Mouse (Mus musculus): ENCODE data around the gene Mgat5b. TPM values are rescaled to one million over a fixed set of nuclear protein-coding genes. Genes with fewer than 3 reads are reported as not detected.
"Not testable (repeated sequence)": the region's sequence is repeated elsewhere in the genome, so short reads cannot be mapped to it uniquely, and the experiment has no call there.

The Mgat5b gene
- polyA plus RNA-seq, 1 experiment from 2014 or later: 6.6 TPM

- H3K9ac ChIP-seq (ENCODE audit: low read depth, low read length): no peak overlapping the region
- no peak overlapping the region for H3K4me2 ChIP-seq (replicated peaks; ENCODE audit: low read depth, low read length)
- peaks cover 4% of the 10 kb centered on the region; the same call in 1 of the 2 replicates for H3K4me1 ChIP-seq (replicated peaks; ENCODE audit: control insufficient read depth, insufficient read depth, low read length)
- no peak overlapping the region for H3K4me3 ChIP-seq (ENCODE audit: low read depth, low read length)
- DNase-seq (ENCODE audit: low spot score) (no peak), ATAC-seq (ENCODE audit: low FRiP score) (no peak)
- no peaks in the 10 kb centered on the region for H3K36me3 ChIP-seq (ENCODE audit: control insufficient read depth, insufficient read depth, low read length)
- H3K27me3 ChIP-seq (ENCODE audit: control insufficient read depth, insufficient read depth, low read length): peaks cover 3% of the 10 kb centered on the region; the same call in 1 of the 2 replicates
- no peak overlapping the region for H3K27ac ChIP-seq (ENCODE audit: low read depth, low read length)
- 86% methylated on average over 6 of the region's 6 CpGs for WGBS
- no peaks in the 10 kb centered on the region for H3K9me3 ChIP-seq (ENCODE audit: control insufficient read depth, low read length)
Observed at GRCm38 (mm10) chr11:116884061-116884460, 34.6 kb upstream of the Mgat5b start.

GRCm38 (mm10) chr11:116885275-116886151 lies 33.1 kb upstream of the Mgat5b start:
- Histone ChIP-seq H3K9me3 (ENCODE audit: control insufficient read depth, low read length) (no peaks in the 10 kb centered on the region), H3K4me1 (replicated peaks; ENCODE audit: control insufficient read depth, insufficient read depth, low read length) (peaks cover 4% of the 10 kb centered on the region; the same call in 1 of the 2 replicates), H3K36me3 (ENCODE audit: control insufficient read depth, insufficient read depth, low read length) (no peaks in the 10 kb centered on the region), H3K4me3 (ENCODE audit: low read depth, low read length) (peak overlapping the region; percentile 2; the same call in 1 of the 2 replicates), H3K4me2 (replicated peaks; ENCODE audit: low read depth, low read length) (0 out of 2 replicates have a peak overlapping the region, but pooled peaks have one; percentile 7), H3K27me3 (ENCODE audit: control insufficient read depth, insufficient read depth, low read length) (peaks cover 3% of the 10 kb centered on the region; the same call in 1 of the 2 replicates), H3K27ac (ENCODE audit: low read depth, low read length) (no peak overlapping the region), H3K9ac (ENCODE audit: low read depth, low read length) (no peak overlapping the region)
- DNase-seq (ENCODE audit: low spot score) (peak; percentile 95), ATAC-seq (ENCODE audit: low FRiP score) (peak; percentile 25)
- 3% methylated on average over 27 of the region's 28 CpGs for WGBS

- ATAC-seq (ENCODE audit: low FRiP score) (no peak), DNase-seq (ENCODE audit: low spot score) (no peak)
- Histone ChIP-seq H3K27me3 (ENCODE audit: control insufficient read depth, insufficient read depth, low read length) (peaks cover 3% of the 10 kb centered on the region; the same call in 1 of the 2 replicates), H3K4me1 (replicated peaks; ENCODE audit: control insufficient read depth, insufficient read depth, low read length) (peaks cover 4% of the 10 kb centered on the region; the same call in 1 of the 2 replicates), H3K9ac (ENCODE audit: low read depth, low read length) (no peak overlapping the region), H3K4me3 (ENCODE audit: low read depth, low read length) (no peak overlapping the region), H3K27ac (ENCODE audit: low read depth, low read length) (no peak overlapping the region), H3K4me2 (replicated peaks; ENCODE audit: low read depth, low read length) (no peak overlapping the region), H3K36me3 (ENCODE audit: control insufficient read depth, insufficient read depth, low read length) (no peaks in the 10 kb centered on the region), H3K9me3 (ENCODE audit: control insufficient read depth, low read length) (no peaks in the 10 kb centered on the region)
- WGBS: 63% methylated on average over 5 of the region's 5 CpGs
Observed at GRCm38 (mm10) chr11:116887136-116887535, 31.5 kb upstream of the Mgat5b start.

GRCm38 (mm10) chr11:116893532-116894442 lies 24.9 kb upstream of the Mgat5b start:
- Histone ChIP-seq H3K4me3 (ENCODE audit: low read depth, low read length) (no peak overlapping the region), H3K4me1 (replicated peaks; ENCODE audit: control insufficient read depth, insufficient read depth, low read length) (no peaks in the 10 kb centered on the region)
- no peak for ATAC-seq (ENCODE audit: low FRiP score)

GRCm38 (mm10) chr11:116895402-116895801 lies 23.3 kb upstream of the Mgat5b start:
- Histone ChIP-seq H3K4me1 (replicated peaks; ENCODE audit: control insufficient read depth, insufficient read depth, low read length) (no peaks in the 10 kb centered on the region), H3K36me3 (ENCODE audit: control insufficient read depth, insufficient read depth, low read length) (no peaks in the 10 kb centered on the region), H3K4me2 (replicated peaks; ENCODE audit: low read depth, low read length) (no peak overlapping the region), H3K9me3 (ENCODE audit: control insufficient read depth, low read length) (no peaks in the 10 kb centered on the region), H3K9ac (ENCODE audit: low read depth, low read length) (no peak overlapping the region), H3K4me3 (ENCODE audit: low read depth, low read length) (no peak overlapping the region), H3K27me3 (ENCODE audit: control insufficient read depth, insufficient read depth, low read length) (no peaks in the 10 kb centered on the region), H3K27ac (ENCODE audit: low read depth, low read length) (no peak overlapping the region)
- WGBS: 59% methylated on average over 3 of the region's 3 CpGs
- DNase-seq (ENCODE audit: low spot score) (no peak), ATAC-seq (ENCODE audit: low FRiP score) (no peak)

More at GRCm38 (mm10) chr11:116893532-116894442, 24.9 kb upstream of the Mgat5b start:
- Histone ChIP-seq H3K36me3 (ENCODE audit: control insufficient read depth, insufficient read depth, low read length) (no peaks in the 10 kb centered on the region), H3K27ac (ENCODE audit: low read depth, low read length) (no peak overlapping the region), H3K9ac (ENCODE audit: low read depth, low read length) (no peak overlapping the region), H3K27me3 (ENCODE audit: control insufficient read depth, insufficient read depth, low read length) (no peaks in the 10 kb centered on the region), H3K4me2 (replicated peaks; ENCODE audit: low read depth, low read length) (no peak overlapping the region), H3K9me3 (ENCODE audit: control insufficient read depth, low read length) (no peaks in the 10 kb centered on the region)
- no peak for DNase-seq (ENCODE audit: low spot score)
- WGBS: 78% methylated on average over 19 of the region's 19 CpGs

GRCm38 (mm10) chr11:116899247-116899646 lies 19.4 kb upstream of the Mgat5b start:
- no peaks in the 10 kb centered on the region for H3K4me1 ChIP-seq (replicated peaks; ENCODE audit: control insufficient read depth, insufficient read depth, low read length)
- 95% methylated on average over 12 of the region's 12 CpGs for WGBS
- ATAC-seq (ENCODE audit: low FRiP score) (no peak), DNase-seq (ENCODE audit: low spot score) (no peak)
- no peaks in the 10 kb centered on the region for H3K36me3 ChIP-seq (ENCODE audit: control insufficient read depth, insufficient read depth, low read length)
- no peak overlapping the region for H3K27ac ChIP-seq (ENCODE audit: low read depth, low read length)
- H3K27me3 ChIP-seq (ENCODE audit: control insufficient read depth, insufficient read depth, low read length): no peaks in the 10 kb centered on the region; the same call in 1 of the 2 replicates
- no peak overlapping the region for H3K9ac ChIP-seq (ENCODE audit: low read depth, low read length)
- H3K9me3 ChIP-seq (ENCODE audit: control insufficient read depth, low read length): no peaks in the 10 kb centered on the region
- no peak overlapping the region for H3K4me3 ChIP-seq (ENCODE audit: low read depth, low read length)
- no peak overlapping the region for H3K4me2 ChIP-seq (replicated peaks; ENCODE audit: low read depth, low read length)

GRCm38 (mm10) chr11:116902588-116902987 lies 16.1 kb upstream of the Mgat5b start:
- H3K4me2 ChIP-seq (replicated peaks; ENCODE audit: low read depth, low read length); H3K4me3 ChIP-seq (ENCODE audit: low read depth, low read length); ATAC-seq (ENCODE audit: low FRiP score); H3K4me1 ChIP-seq (replicated peaks; ENCODE audit: control insufficient read depth, insufficient read depth, low read length); H3K9me3 ChIP-seq (ENCODE audit: control insufficient read depth, low read length); DNase-seq (ENCODE audit: low spot score); H3K27ac ChIP-seq (ENCODE audit: low read depth, low read length); H3K36me3 ChIP-seq (ENCODE audit: control insufficient read depth, insufficient read depth, low read length); H3K9ac ChIP-seq (ENCODE audit: low read depth, low read length): not testable (repeated sequence)
- 89% methylated on average over 10 of the region's 10 CpGs for WGBS
- peaks cover 12% of the 10 kb centered on the region for H3K27me3 ChIP-seq (ENCODE audit: control insufficient read depth, insufficient read depth, low read length)

GRCm38 (mm10) chr11:116905741-116906456 lies 12.8 kb upstream of the Mgat5b start:
- peak overlapping the region; percentile 44 for H3K4me2 ChIP-seq (replicated peaks; ENCODE audit: low read depth, low read length)
- no peak overlapping the region for H3K9ac ChIP-seq (ENCODE audit: low read depth, low read length)
- no peaks in the 10 kb centered on the region for H3K4me1 ChIP-seq (replicated peaks; ENCODE audit: control insufficient read depth, insufficient read depth, low read length)
- WGBS: 7% methylated on average over 23 of the region's 23 CpGs
- H3K9me3 ChIP-seq (ENCODE audit: control insufficient read depth, low read length): no peaks in the 10 kb centered on the region
- peak overlapping the region; percentile 17; the same call in 1 of the 2 replicates for H3K4me3 ChIP-seq (ENCODE audit: low read depth, low read length)
- ATAC-seq (ENCODE audit: low FRiP score): no peak
- H3K27ac ChIP-seq (ENCODE audit: low read depth, low read length): no peak overlapping the region
- peak; percentile 18 for DNase-seq (ENCODE audit: low spot score)
- H3K27me3 ChIP-seq (ENCODE audit: control insufficient read depth, insufficient read depth, low read length): peaks cover 12% of the 10 kb centered on the region
- no peaks in the 10 kb centered on the region for H3K36me3 ChIP-seq (ENCODE audit: control insufficient read depth, insufficient read depth, low read length)
